Mouse (Mus musculus) MEL (cell line): ENCODE measurements around the gene Cd44. TPM values are rescaled to one million over a fixed set of nuclear protein-coding genes. Genes with fewer than 3 reads are reported as not detected.

Experiments used
- DNase-seq: peaks from one replicate; pipeline ENCODE4 v3.0.0; 2011; ENCODE audit warnings: low read depth, low spot score
- H3K27ac ChIP-seq: 2 replicates; pipeline ENCODE4 v1.5.1; 2012; ENCODE audit warnings: low read depth, mild to moderate bottlenecking, control low read depth, low read length, moderate library complexity; ENCODE audit not compliant: control insufficient read depth
- H3K27me3 ChIP-seq, 2 experiments: fragments of 150-350 bp in 1 of 2; sonication (generic) in 1 of 2; 2 replicates each; pipeline ENCODE4 v1.6.1; 2012; ENCODE audit warnings: low read length in 2 of 2, mild to moderate bottlenecking in 2 of 2, improper control_type of control experiment in 1 of 2, moderate library complexity in 1 of 2; ENCODE audit not compliant: insufficient read depth in 2 of 2, control insufficient read depth in 1 of 2
- H3K36me3 ChIP-seq, 2 experiments: 2 replicates each; pipeline ENCODE4 v1.6.1; 2012 to 2014; ENCODE audit warnings: low read length in 2 of 2, improper control_type of control experiment in 1 of 2, inconsistent platforms in 1 of 2, mild to moderate bottlenecking in 1 of 2; ENCODE audit not compliant: insufficient read depth in 2 of 2, control insufficient read depth in 1 of 2
- H3K4me1 ChIP-seq, 2 experiments: fragments of 150-350 bp in 1 of 2; sonication (generic) in 1 of 2; 2 replicates each; pipeline ENCODE4 v1.6.1; 2012; ENCODE audit warnings: low read length in 2 of 2, improper control_type of control experiment in 1 of 2, mild to moderate bottlenecking in 1 of 2; ENCODE audit not compliant: insufficient read depth in 2 of 2, control insufficient read depth in 1 of 2
- H3K4me3 ChIP-seq, 2 experiments: fragments of 150-350 bp in 1 of 2; sonication (generic) in 1 of 2; 2 replicates each; pipeline ENCODE4 v1.5.1; 2012; ENCODE audit warnings: low read depth in 2 of 2, low read length in 2 of 2, mild to moderate bottlenecking in 2 of 2, moderate library complexity in 2 of 2, control low read depth in 1 of 2, improper control_type of control experiment in 1 of 2; ENCODE audit not compliant: control insufficient read depth in 1 of 2, insufficient read depth in 1 of 2
- H3K79me2 ChIP-seq: 2 replicates; pipeline ENCODE4 v1.6.1; 2012; ENCODE audit warnings: mild to moderate bottlenecking, low read length, moderate library complexity; ENCODE audit not compliant: control insufficient read depth, poor library complexity, insufficient read depth
- H3K9ac ChIP-seq: 2 replicates; pipeline ENCODE4 v1.6.1; 2012; ENCODE audit warnings: low read depth, mild to moderate bottlenecking, control low read depth, low read length, moderate library complexity; ENCODE audit not compliant: control insufficient read depth, poor library complexity, severe bottlenecking
- H3K9me3 ChIP-seq: fragments of 150-350 bp; sonication (generic); replicated peaks from 2 replicates; pipeline ENCODE4 v1.6.1; 2012; ENCODE audit warnings: mild to moderate bottlenecking, low read length, improper control_type of control experiment, moderate library complexity; ENCODE audit not compliant: insufficient read depth
- BHLHE40 ChIP-seq: IDR thresholded peaks from 2 replicates; pipeline ENCODE4 v1.6.1; 2012; ENCODE audit warnings: low read depth, mild to moderate bottlenecking, inconsistent platforms, low read length, improper control_type of control experiment, borderline replicate concordance
- CTCF ChIP-seq, 3 experiments: IDR thresholded peaks in 2 of 3; conservative IDR thresholded peaks in 1 of 3; 2 replicates each; pipeline ENCODE4 v1.5.1; 2011 to 2012; ENCODE audit warnings: low read length in 3 of 3, low read depth in 2 of 3, mild to moderate bottlenecking in 2 of 3, improper control_type of control experiment in 1 of 3, inconsistent platforms in 1 of 3, mixed read lengths in 1 of 3, moderate library complexity in 1 of 3; ENCODE audit not compliant: control insufficient read depth in 1 of 3, insufficient read depth in 1 of 3, poor library complexity in 1 of 3, severe bottlenecking in 1 of 3
- E2F4 ChIP-seq: IDR thresholded peaks from 2 replicates; pipeline ENCODE4 v1.6.1; 2011; ENCODE audit warnings: low read depth, low read length, improper control_type of control experiment, borderline replicate concordance
- EP300 ChIP-seq, 2 experiments: IDR thresholded peaks; 2 replicates each; pipeline ENCODE4 v1.6.1; 2011; ENCODE audit warnings: improper control_type of control experiment in 2 of 2, low read length in 2 of 2, low read depth in 1 of 2, mild to moderate bottlenecking in 1 of 2
- GABPA ChIP-seq: IDR thresholded peaks from 2 replicates; pipeline ENCODE4 v1.6.1; 2012; ENCODE audit warnings: low read depth, mild to moderate bottlenecking, inconsistent platforms, low read length, improper control_type of control experiment, moderate library complexity
- GATA1 ChIP-seq: IDR thresholded peaks from 2 replicates; pipeline ENCODE4 v1.6.1; 2011; ENCODE audit warnings: low read depth, low read length, improper control_type of control experiment
- MAFK ChIP-seq: IDR thresholded peaks from 2 replicates; pipeline ENCODE4 v1.6.1; 2011; ENCODE audit warnings: low read depth, mild to moderate bottlenecking, low read length, improper control_type of control experiment, borderline replicate concordance
- MAX ChIP-seq: IDR thresholded peaks from 2 replicates; pipeline ENCODE4 v1.6.1; 2011; ENCODE audit warnings: low read length, improper control_type of control experiment
- MEF2A ChIP-seq: IDR thresholded peaks from 2 replicates; pipeline ENCODE4 v1.6.1; 2014; ENCODE audit warnings: low read depth, mild to moderate bottlenecking, inconsistent platforms, low read length, improper control_type of control experiment; ENCODE audit not compliant: poor library complexity, insufficient replicate concordance, severe bottlenecking; ENCODE audit errors: extremely low read depth
- MXI1 ChIP-seq: IDR thresholded peaks from 2 replicates; pipeline ENCODE4 v1.6.1; 2011; ENCODE audit warnings: mild to moderate bottlenecking, low read depth, low read length, improper control_type of control experiment
- NELFE ChIP-seq: IDR thresholded peaks from 2 replicates; pipeline ENCODE4 v1.6.1; 2011; ENCODE audit warnings: low read depth, low read length, improper control_type of control experiment
- NRF1 ChIP-seq: IDR thresholded peaks from 2 replicates; pipeline ENCODE4 v1.6.1; 2014; ENCODE audit warnings: low read depth, mild to moderate bottlenecking, inconsistent platforms, low read length, improper control_type of control experiment, moderate library complexity; ENCODE audit not compliant: poor library complexity, insufficient read depth, severe bottlenecking
- POLR2AphosphoS2 ChIP-seq: IDR thresholded peaks from 2 replicates; pipeline ENCODE4 v1.6.1; 2011; ENCODE audit warnings: low read length, improper control_type of control experiment
- RAD21 ChIP-seq: IDR thresholded peaks from 2 replicates; pipeline ENCODE4 v1.6.1; 2011; ENCODE audit warnings: mild to moderate bottlenecking, low read depth, low read length, improper control_type of control experiment
- RCOR1 ChIP-seq: IDR thresholded peaks from 2 replicates; pipeline ENCODE4 v1.6.1; 2012; ENCODE audit warnings: low read depth, mild to moderate bottlenecking, inconsistent platforms, low read length, improper control_type of control experiment
- TAL1 ChIP-seq: IDR thresholded peaks from 2 replicates; pipeline ENCODE4 v1.6.1; 2012; ENCODE audit warnings: mild to moderate bottlenecking, inconsistent platforms, low read length, moderate library complexity, mixed read lengths
- TBP ChIP-seq: IDR thresholded peaks from 2 replicates; pipeline ENCODE4 v1.8.0; 2011; ENCODE audit warnings: low read depth, low read length, improper control_type of control experiment
- USF1 ChIP-seq: IDR thresholded peaks from 2 replicates; pipeline ENCODE4 v1.6.1; 2014; ENCODE audit warnings: low read depth, mild to moderate bottlenecking, inconsistent platforms, low read length, improper control_type of control experiment, moderate library complexity
- USF2 ChIP-seq, 2 experiments: IDR thresholded peaks; 2 replicates each; pipeline ENCODE4 v1.6.1; 2011 to 2012; ENCODE audit warnings: improper control_type of control experiment in 2 of 2, low read length in 2 of 2, borderline replicate concordance in 1 of 2, inconsistent platforms in 1 of 2, low read depth in 1 of 2, mild to moderate bottlenecking in 1 of 2; ENCODE audit not compliant: insufficient read depth in 1 of 2
- polyA plus RNA-seq, 2 experiments: library from polyadenylated mRNA; stranded (reverse) in 1 of 2; unstranded in 1 of 2; fragments of >175 nt in 1 of 2; fragments of >200 nt in 1 of 2; gene quantifications; 2 replicates each; pipeline versions ENCODE4 v1.2.1 to v1.2.4; 2012; ENCODE audit warnings: low replicate concordance in 2 of 2, low read depth in 1 of 2; ENCODE audit not compliant: insufficient read length in 2 of 2, insufficient read depth in 1 of 2, missing spikeins in 1 of 2
- total RNA-seq: library from RNA; depleted of rRNA; stranded (reverse); fragments of 300-350 nt; gene quantifications from 2 replicates; pipeline ENCODE4 v1.2.3, GENCODE M21; 2012

Gene Cd44
- total and polyA plus RNA-seq, 3 experiments: 43.8 to 226 (median 53.9) TPM

- H3K9ac ChIP-seq: no peak overlapping the region
- no peak for DNase-seq
- H3K9me3 ChIP-seq: no peaks in the 10 kb centered on the region
- H3K79me2 ChIP-seq: no peaks in the 10 kb centered on the region
- peaks cover 3 to 8% of the 10 kb centered on the region in 2 experiments for H3K27me3 ChIP-seq
- peaks cover 0 to 5% of the 10 kb centered on the region in 2 experiments; a peak in 2 of 4 replicates for H3K36me3 ChIP-seq
- H3K4me1 ChIP-seq: peaks cover 0 to 9% of the 10 kb centered on the region in 2 experiments; a peak in 2 of 4 replicates
- no peak overlapping the region for H3K27ac ChIP-seq
- no peak overlapping the region for H3K4me3 ChIP-seq
- TF ChIP-seq GATA1 (no peak), RAD21 (no peak), MEF2A (no peak), TBP (no peak), MXI1 (no peak), EP300 (IDR thresholded peaks at IDR 0.05; ENCODE audit: low read depth in 1 of 2, low read length in 2 of 2) (no peak), NELFE (no peak), POLR2AphosphoS2 (no peak), BHLHE40 (no peak), CTCF (IDR thresholded peaks at IDR 0.05 in 2 of 3, conservative IDR thresholded peaks at IDR 0.05 in 1 of 3; ENCODE audit: control insufficient read depth in 1 of 3, insufficient read depth in 1 of 3, low read depth in 2 of 3, low read length in 3 of 3, poor library complexity in 1 of 3, severe bottlenecking in 1 of 3) (no peak), E2F4 (no peak), GABPA (no peak), MAFK (no peak)
These were observed 108.7 kb downstream of the Cd44 start for GRCm38 (mm10) chr2:102792804-102793203.

GRCm38 (mm10) chr2:102791641-102792040 is 109.8 kb downstream of the Cd44 start:
- no peak for DNase-seq
- no peak overlapping the region for H3K9ac ChIP-seq
- H3K79me2 ChIP-seq: no peaks in the 10 kb centered on the region
- TF ChIP-seq POLR2AphosphoS2 (no peak), RCOR1 (no peak), CTCF (IDR thresholded peaks at IDR 0.05 in 2 of 3, conservative IDR thresholded peaks at IDR 0.05 in 1 of 3; ENCODE audit: control insufficient read depth in 1 of 3, insufficient read depth in 1 of 3, low read depth in 2 of 3, low read length in 3 of 3, poor library complexity in 1 of 3, severe bottlenecking in 1 of 3) (no peak), USF1 (no peak), NRF1 (no peak), MAX (no peak), NELFE (no peak), TAL1 (no peak), BHLHE40 (no peak), USF2 (IDR thresholded peaks at IDR 0.05; ENCODE audit: borderline replicate concordance in 1 of 2, insufficient read depth in 1 of 2, low read depth in 1 of 2, low read length in 2 of 2) (no peak)
- TF ChIP-seq, all 39 proteins: peak for 0
- peaks cover 0 to 5% of the 10 kb centered on the region in 2 experiments; a peak in 2 of 4 replicates for H3K36me3 ChIP-seq
- peaks cover 3 to 8% of the 10 kb centered on the region in 2 experiments for H3K27me3 ChIP-seq
- peaks cover 0 to 9% of the 10 kb centered on the region in 2 experiments; a peak in 2 of 4 replicates for H3K4me1 ChIP-seq
- H3K27ac ChIP-seq: no peak overlapping the region
- H3K9me3 ChIP-seq: no peaks in the 10 kb centered on the region
- H3K4me3 ChIP-seq: no peak overlapping the region
